Mouse (Mus musculus): ENCODE results near the gene Tmub1. TPM values are rescaled to one million over a fixed set of nuclear protein-coding genes. Genes with fewer than 3 reads are reported as not detected.

The Tmub1 gene
- polyA plus RNA-seq (2015; fragmentation: Nextera tagmentation; extraction: Ambion mirVana) = 50.6 and 57.4 TPM in 2 replicates

GRCm38 (mm10) chr5:24447624-24448298 is at the start of gene Tmub1:
Gene Tmub1, minus strand, starts transcription at chr5:24447854.

DNA sequence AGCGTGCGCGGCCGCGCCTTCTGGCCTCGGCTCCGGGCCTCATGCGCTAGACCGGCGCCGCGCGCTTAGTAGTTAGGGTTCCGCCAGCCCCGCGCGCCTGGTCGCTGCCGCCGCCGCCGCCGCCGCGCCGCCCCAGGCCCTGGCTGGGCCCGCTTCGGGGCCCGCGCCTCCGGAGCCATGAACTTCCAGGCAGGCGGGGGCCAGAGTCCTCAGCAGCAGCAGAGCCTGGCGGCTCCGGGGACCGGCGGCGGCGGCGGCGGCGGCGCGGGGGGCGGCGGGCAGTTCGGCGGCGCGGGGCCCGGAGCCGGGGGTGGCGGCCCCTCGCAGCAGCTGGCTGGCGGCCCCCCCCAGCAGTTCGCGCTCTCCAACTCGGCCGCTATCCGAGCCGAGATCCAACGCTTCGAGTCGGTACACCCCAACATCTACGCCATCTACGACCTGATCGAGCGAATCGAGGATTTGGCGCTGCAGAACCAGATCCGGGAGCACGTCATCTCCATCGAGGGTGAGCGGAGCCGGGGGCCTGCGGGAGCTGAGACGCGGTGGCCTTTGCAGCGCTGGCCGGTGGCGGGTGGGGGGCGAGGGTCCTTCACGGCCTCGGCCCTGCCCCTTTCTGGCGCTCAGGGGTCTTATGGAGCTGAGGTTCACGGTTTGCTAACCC is 4.5 kb upstream of the Tmub1 start, which contains the start of gene Agap3:
TSS of gene Agap3 (plus strand) at position 148 of the 661 bp plus-strand sequence.

GRCm38 (mm10) chr5:24444746-24445427 is 2.8 kb downstream of the Tmub1 start, which contains the start of gene Fastk:
Gene Fastk, minus strand, starts transcription at chr5:24445287.

DNA sequence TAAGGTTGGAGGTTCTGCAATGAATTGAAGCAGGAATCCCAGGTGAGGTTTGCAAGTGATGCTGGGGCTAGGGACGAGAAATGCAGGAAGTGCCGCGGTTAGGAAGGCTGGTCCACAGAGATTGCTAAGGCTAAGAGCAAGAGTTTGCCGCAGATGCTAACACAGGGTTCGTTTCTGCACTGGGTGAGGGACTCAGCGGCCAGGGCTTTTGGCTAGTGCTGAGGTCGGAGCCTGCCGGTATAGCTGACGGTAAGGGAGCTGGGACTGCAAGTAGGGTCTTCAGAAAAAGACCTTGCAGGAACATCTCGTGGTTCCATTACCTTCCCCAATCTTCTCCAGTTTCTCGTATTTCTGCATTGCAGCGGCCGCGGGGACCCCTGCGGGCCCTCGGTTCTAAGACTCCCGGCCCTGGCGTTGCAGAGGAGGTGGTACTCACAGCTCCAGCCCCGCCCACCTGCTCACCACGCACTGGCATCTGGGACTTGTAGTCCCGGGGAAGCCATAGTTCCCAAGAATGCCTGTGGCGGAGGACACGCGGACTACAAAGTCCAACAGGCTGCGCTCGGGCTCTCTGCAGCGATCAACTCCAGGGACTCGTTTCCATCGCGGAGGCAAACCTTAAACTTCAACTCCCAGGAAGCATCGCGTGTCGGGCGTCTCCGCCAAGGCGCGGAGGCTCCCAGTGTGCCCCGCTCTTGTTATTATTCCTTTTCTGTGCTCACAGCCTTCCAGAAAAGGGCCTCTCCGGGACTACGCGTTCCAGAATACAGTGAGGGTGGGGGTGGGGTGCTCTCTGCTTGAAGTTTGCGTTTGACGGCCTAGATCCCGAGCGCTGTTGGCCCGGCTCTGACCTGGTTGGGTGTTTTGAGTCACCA is 24.3 kb downstream of the Tmub1 start, which contains the start of the genes Cdk5 and Slc4a2:
TSS of gene Cdk5 (minus strand) at position 402 of the 875 bp plus-strand sequence.
TSS of gene Slc4a2 (plus strand) at position 709 of the 875 bp plus-strand sequence.

DNA sequence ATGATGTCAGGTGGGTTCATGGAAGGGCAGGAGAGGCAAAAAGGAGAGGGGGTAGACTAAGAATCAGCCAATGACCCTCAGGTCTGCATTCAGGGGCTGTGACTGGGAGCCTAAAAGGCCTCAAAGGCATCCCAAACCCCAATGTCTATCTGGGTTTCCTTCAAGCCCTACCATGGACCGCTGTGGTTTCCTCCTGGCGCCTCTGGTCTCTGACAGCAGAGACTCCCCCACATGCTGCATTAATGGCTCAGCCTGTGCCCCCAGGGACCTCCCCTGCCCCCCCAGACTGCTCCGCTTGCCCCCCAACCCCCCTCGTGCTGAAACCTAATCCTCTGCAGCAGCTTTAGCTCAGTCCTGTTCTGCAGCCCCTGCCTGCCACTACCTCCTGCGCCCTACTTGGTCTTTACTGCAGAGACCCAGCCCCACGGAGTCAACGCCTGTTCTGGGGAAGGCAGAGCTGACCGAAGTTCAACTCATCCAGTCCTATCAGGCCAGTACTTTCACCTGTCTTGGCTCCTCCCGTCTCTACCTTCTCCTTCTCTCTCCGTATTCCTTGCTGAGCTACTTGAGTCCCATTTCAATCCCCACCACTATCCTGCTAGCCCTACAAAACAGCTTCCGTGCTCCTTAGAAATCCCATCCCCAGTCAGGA is 34.5 kb downstream of the Tmub1 start, which contains the start of gene Asic3:
TSS of gene Asic3 (plus strand) at position 351 of the 652 bp plus-strand sequence.

Other genes with a start within 250 kb of the Tmub1 start
- 17.4 TPM in 2 replicates for gene Kcnh2, start 96.2 kb downstream of the Tmub1 start, polyA plus RNA-seq (2015; fragmentation: Nextera tagmentation; extraction: Ambion mirVana)
- gene Nos3, start 83.0 kb downstream of the Tmub1 start, polyA plus RNA-seq (2015; fragmentation: Nextera tagmentation; extraction: Ambion mirVana) = 7.6 and 9.1 TPM in 2 replicates
- gene Atg9b, start 55.7 kb downstream of the Tmub1 start, polyA plus RNA-seq (2015; fragmentation: Nextera tagmentation; extraction: Ambion mirVana) = 7.9 and 8.3 TPM in 2 replicates
- gene Abcb8, start 54.2 kb downstream of the Tmub1 start, polyA plus RNA-seq (2015; fragmentation: Nextera tagmentation; extraction: Ambion mirVana) = 42.9 and 49.7 TPM in 2 replicates
- gene Asic3, start 34.5 kb downstream of the Tmub1 start, polyA plus RNA-seq (2015; fragmentation: Nextera tagmentation; extraction: Ambion mirVana) = 0.39 and 1.7 TPM in 2 replicates
- 168 and 174 TPM in 2 replicates for gene Cdk5, start 24.3 kb downstream of the Tmub1 start, polyA plus RNA-seq (2015; fragmentation: Nextera tagmentation; extraction: Ambion mirVana)
- gene Slc4a2, start 24.0 kb downstream of the Tmub1 start, polyA plus RNA-seq (2015; fragmentation: Nextera tagmentation; extraction: Ambion mirVana) = 13.8 and 15.3 TPM in 2 replicates
- 94.2 and 114 TPM in 2 replicates for gene Fastk, start 2.6 kb downstream of the Tmub1 start, polyA plus RNA-seq (2015; fragmentation: Nextera tagmentation; extraction: Ambion mirVana)
- gene Agap3, start 4.3 kb upstream of the Tmub1 start, polyA plus RNA-seq (2015; fragmentation: Nextera tagmentation; extraction: Ambion mirVana) = 156 and 161 TPM in 2 replicates
- gene Gbx1, start 79.3 kb upstream of the Tmub1 start, polyA plus RNA-seq (2015; fragmentation: Nextera tagmentation; extraction: Ambion mirVana) = 10.1 and 10.9 TPM in 2 replicates
- 0.13 and 0.36 TPM in 2 replicates for gene Asb10, start 93.1 kb upstream of the Tmub1 start, polyA plus RNA-seq (2015; fragmentation: Nextera tagmentation; extraction: Ambion mirVana)
- gene 4931409K22Rik, start 109.0 kb upstream of the Tmub1 start, polyA plus RNA-seq (2015; fragmentation: Nextera tagmentation; extraction: Ambion mirVana) = 0.08 and 0.13 TPM in 2 replicates
- 62.4 and 65.5 TPM in 2 replicates for gene Abcf2, start 129.6 kb upstream of the Tmub1 start, polyA plus RNA-seq (2015; fragmentation: Nextera tagmentation; extraction: Ambion mirVana)
- gene Chpf2, start 138.9 kb upstream of the Tmub1 start, polyA plus RNA-seq (2015; fragmentation: Nextera tagmentation; extraction: Ambion mirVana) = 22.6 and 26.3 TPM in 2 replicates
- 160 and 164 TPM in 2 replicates for gene Smarcd3, start 176.6 kb upstream of the Tmub1 start, polyA plus RNA-seq (2015; fragmentation: Nextera tagmentation; extraction: Ambion mirVana)
- 38.0 and 39.7 TPM in 2 replicates for gene Nub1, start 237.7 kb upstream of the Tmub1 start, polyA plus RNA-seq (2015; fragmentation: Nextera tagmentation; extraction: Ambion mirVana)

Data from neural tube, postnatal 0 days (tissue).